Mouse (Mus musculus): ENCODE measurements at regions not wholly inside any gene's neighbourhood (a gene's known extent, or its start where the extent isn't known, plus 50 kb on each side); places are given as distances from the start of the nearest gene placed in this dataset.

DNA sequence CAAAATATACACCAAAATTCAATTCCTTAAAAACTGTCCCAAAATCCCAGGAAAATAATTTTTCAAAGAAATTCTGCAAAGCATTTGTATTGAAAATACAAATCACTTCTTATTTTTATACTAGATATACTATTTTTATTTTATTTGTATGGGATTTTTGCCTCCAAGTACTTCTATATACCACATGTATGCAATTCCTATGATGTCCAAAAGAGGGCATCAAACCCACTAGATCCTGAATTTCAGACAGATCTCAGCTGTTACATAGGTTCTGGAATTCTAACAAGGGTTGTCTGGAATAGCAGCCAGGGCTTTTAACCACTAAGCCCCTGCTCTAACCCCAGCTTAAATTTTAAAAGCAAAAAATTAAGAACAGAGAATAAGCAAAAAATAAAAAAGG is 185.2 kb upstream of the Dgkb start:
- H3K4me1 ChIP-seq (ENCODE audit: control insufficient read depth, insufficient read depth, low read length), result no peaks in the 10 kb centered on the region
- no peak for ATAC-seq (replicated peaks; ENCODE audit: insufficient number of reproducible peaks, low FRiP score, low TSS enrichment, low read depth)
- H3K4me2 ChIP-seq (ENCODE audit: low read depth, low read length), result no peak overlapping the region
- H3K36me3 ChIP-seq (replicated peaks; ENCODE audit: control insufficient read depth, insufficient read depth, low read depth, low read length), result no peaks in the 10 kb centered on the region
- H3K9me3 ChIP-seq (replicated peaks; ENCODE audit: control insufficient read depth, low read length), result no peaks in the 10 kb centered on the region
- H3K4me3 ChIP-seq (ENCODE audit: low read depth, low read length), result no peak overlapping the region
- H3K27me3 ChIP-seq (ENCODE audit: control insufficient read depth, insufficient read depth, low read length), result no peaks in the 10 kb centered on the region
- no peak overlapping the region for H3K9ac ChIP-seq (replicated peaks; ENCODE audit: low read length)
- peak; percentile 27 for DNase-seq (ENCODE audit: low spot score)
- no peak overlapping the region for H3K27ac ChIP-seq (replicated peaks; ENCODE audit: low read depth, low read length)

DNA sequence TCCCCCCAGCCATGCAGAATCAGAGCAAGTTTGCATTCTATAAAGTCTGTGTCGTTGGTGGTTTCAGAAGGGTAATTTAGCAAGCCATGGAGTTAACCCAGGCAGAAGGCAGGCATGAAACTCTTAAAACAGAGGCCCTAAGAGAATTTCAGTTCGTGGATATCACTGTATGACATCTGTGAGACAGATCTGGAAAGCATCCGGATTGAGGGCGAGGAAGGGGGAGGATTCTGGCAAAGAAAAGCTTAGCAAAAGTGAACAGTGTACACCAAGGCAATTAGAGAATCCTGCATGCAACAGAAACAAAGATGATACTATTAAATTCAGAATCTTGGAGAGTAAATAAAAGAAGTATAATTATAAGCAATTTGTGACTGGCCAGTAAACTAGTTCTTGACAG is 184.2 kb upstream of the Dgkb start:
- Histone ChIP-seq H3K27ac (replicated peaks; ENCODE audit: low read depth, low read length) (no peak overlapping the region), H3K4me3 (ENCODE audit: low read depth, low read length) (no peak overlapping the region), H3K4me2 (ENCODE audit: low read depth, low read length) (no peak overlapping the region), H3K9me3 (replicated peaks; ENCODE audit: control insufficient read depth, low read length) (no peaks in the 10 kb centered on the region), H3K4me1 (ENCODE audit: control insufficient read depth, insufficient read depth, low read length) (no peaks in the 10 kb centered on the region), H3K9ac (replicated peaks; ENCODE audit: low read length) (no peak overlapping the region), H3K36me3 (replicated peaks; ENCODE audit: control insufficient read depth, insufficient read depth, low read depth, low read length) (no peaks in the 10 kb centered on the region), H3K27me3 (ENCODE audit: control insufficient read depth, insufficient read depth, low read length) (no peaks in the 10 kb centered on the region)
- WGBS, result 72% methylated on average over 4 of the region's 4 CpGs
- ATAC-seq (replicated peaks; ENCODE audit: insufficient number of reproducible peaks, low FRiP score, low TSS enrichment, low read depth), result no peak
- DNase-seq (ENCODE audit: low spot score), result no peak

DNA sequence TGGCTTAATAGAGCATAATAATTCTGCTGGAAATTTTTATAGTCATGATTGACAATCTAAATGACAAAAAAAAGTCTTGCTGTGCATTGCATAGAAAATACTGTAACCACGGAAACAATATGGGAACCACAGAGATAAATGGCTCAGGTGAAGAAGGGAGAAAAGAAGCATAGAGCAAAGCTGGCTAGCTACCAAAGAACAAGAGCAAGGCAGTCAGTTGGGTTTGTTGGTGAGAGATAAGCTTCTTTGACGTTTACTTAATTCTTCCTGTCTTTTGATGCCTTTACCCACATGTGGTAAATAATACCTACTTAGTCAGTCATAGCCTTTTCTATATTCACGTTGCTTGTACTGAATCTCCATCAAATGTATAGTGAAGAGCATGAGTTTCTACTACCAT is 171.3 kb upstream of the Dgkb start:
- no peaks in the 10 kb centered on the region for H3K27me3 ChIP-seq (ENCODE audit: control insufficient read depth, insufficient read depth, low read length)
- H3K9ac ChIP-seq (replicated peaks; ENCODE audit: low read length), result no peak overlapping the region
- H3K4me1 ChIP-seq (ENCODE audit: control insufficient read depth, insufficient read depth, low read length), result no peaks in the 10 kb centered on the region
- WGBS, result 78% methylated on average over 3 of the region's 3 CpGs
- DNase-seq (ENCODE audit: low spot score) (no peak), ATAC-seq (replicated peaks; ENCODE audit: insufficient number of reproducible peaks, low FRiP score, low TSS enrichment, low read depth) (no peak)
- H3K27ac ChIP-seq (replicated peaks; ENCODE audit: low read depth, low read length), result no peak overlapping the region
- H3K4me2 ChIP-seq (ENCODE audit: low read depth, low read length), result no peak overlapping the region
- no peaks in the 10 kb centered on the region for H3K9me3 ChIP-seq (replicated peaks; ENCODE audit: control insufficient read depth, low read length)
- H3K4me3 ChIP-seq (ENCODE audit: low read depth, low read length), result no peak overlapping the region
- no peaks in the 10 kb centered on the region for H3K36me3 ChIP-seq (replicated peaks; ENCODE audit: control insufficient read depth, insufficient read depth, low read depth, low read length)

DNA sequence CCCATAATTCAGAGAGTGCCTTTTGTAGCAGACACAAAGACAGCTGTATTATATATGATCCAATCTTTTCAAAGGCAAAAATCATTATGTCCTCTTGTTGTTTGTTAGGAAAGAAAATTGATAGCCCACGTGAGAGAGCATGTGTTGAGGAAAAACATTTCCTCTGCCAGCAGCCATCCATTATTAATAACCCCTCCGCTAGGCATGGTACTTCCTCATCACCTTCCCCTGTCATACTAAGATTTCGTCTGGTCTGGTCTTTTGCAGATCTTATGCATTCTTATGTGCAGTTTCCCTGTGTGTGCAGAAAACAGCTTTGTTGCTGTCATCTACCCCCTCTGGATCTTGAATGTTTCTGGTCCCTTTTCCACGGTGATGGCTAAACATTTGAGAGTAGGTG is 164.2 kb upstream of the Dgkb start:
- H3K4me2 ChIP-seq (ENCODE audit: low read depth, low read length), result no peak overlapping the region
- no peaks in the 10 kb centered on the region for H3K4me1 ChIP-seq (ENCODE audit: control insufficient read depth, insufficient read depth, low read length)
- 65% methylated on average over 4 of the region's 4 CpGs for WGBS
- H3K27ac ChIP-seq (replicated peaks; ENCODE audit: low read depth, low read length), result no peak overlapping the region
- ATAC-seq (replicated peaks; ENCODE audit: insufficient number of reproducible peaks, low FRiP score, low TSS enrichment, low read depth) (no peak), DNase-seq (ENCODE audit: low spot score) (no peak)
- H3K27me3 ChIP-seq (ENCODE audit: control insufficient read depth, insufficient read depth, low read length), result no peaks in the 10 kb centered on the region
- no peaks in the 10 kb centered on the region for H3K36me3 ChIP-seq (replicated peaks; ENCODE audit: control insufficient read depth, insufficient read depth, low read depth, low read length)
- no peaks in the 10 kb centered on the region for H3K9me3 ChIP-seq (replicated peaks; ENCODE audit: control insufficient read depth, low read length)
- H3K9ac ChIP-seq (replicated peaks; ENCODE audit: low read length), result no peak overlapping the region
- H3K4me3 ChIP-seq (ENCODE audit: low read depth, low read length), result no peak overlapping the region

DNA sequence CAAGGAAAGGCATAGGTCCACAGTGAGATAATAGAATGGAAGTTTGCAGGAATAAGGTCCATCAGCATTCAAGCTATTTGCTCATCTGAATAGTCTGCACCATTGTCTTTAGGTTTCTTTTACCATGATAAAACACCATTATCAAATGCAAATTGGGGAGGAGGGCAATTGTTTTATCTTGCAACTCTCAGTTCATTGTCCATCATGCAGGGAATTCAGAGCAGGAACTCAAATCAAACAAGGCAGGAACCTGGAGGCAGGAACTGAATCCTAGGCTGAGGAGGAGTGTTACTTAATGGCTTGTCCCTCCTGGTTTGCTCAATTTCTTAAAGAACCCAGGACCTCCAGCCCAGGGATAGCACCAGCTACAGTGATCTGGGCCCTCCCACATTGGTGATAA is 163.3 kb upstream of the Dgkb start:
- no peaks in the 10 kb centered on the region for H3K36me3 ChIP-seq (replicated peaks; ENCODE audit: control insufficient read depth, insufficient read depth, low read depth, low read length)
- no peak overlapping the region for H3K27ac ChIP-seq (replicated peaks; ENCODE audit: low read depth, low read length)
- no peak overlapping the region for H3K4me2 ChIP-seq (ENCODE audit: low read depth, low read length)
- H3K9me3 ChIP-seq (replicated peaks; ENCODE audit: control insufficient read depth, low read length), result no peaks in the 10 kb centered on the region
- H3K27me3 ChIP-seq (ENCODE audit: control insufficient read depth, insufficient read depth, low read length), result no peaks in the 10 kb centered on the region
- H3K4me3 ChIP-seq (ENCODE audit: low read depth, low read length), result no peak overlapping the region
- H3K4me1 ChIP-seq (ENCODE audit: control insufficient read depth, insufficient read depth, low read length), result no peaks in the 10 kb centered on the region
- no peak for ATAC-seq (replicated peaks; ENCODE audit: insufficient number of reproducible peaks, low FRiP score, low TSS enrichment, low read depth)
- no peak overlapping the region for H3K9ac ChIP-seq (replicated peaks; ENCODE audit: low read length)
- DNase-seq (ENCODE audit: low spot score), result no peak

GRCm38 (mm10) chr12:37660016-37660415 is 157.5 kb upstream of the Dgkb start:
- no peak overlapping the region for H3K4me2 ChIP-seq (ENCODE audit: low read depth, low read length)
- H3K9ac ChIP-seq (replicated peaks; ENCODE audit: low read length), result no peak overlapping the region
- no peak overlapping the region for H3K4me3 ChIP-seq (ENCODE audit: low read depth, low read length)
- WGBS, result 85% methylated on average over 1 of the region's 1 CpGs
- no peaks in the 10 kb centered on the region for H3K27me3 ChIP-seq (ENCODE audit: control insufficient read depth, insufficient read depth, low read length)
- DNase-seq (ENCODE audit: low spot score) (no peak), ATAC-seq (replicated peaks; ENCODE audit: insufficient number of reproducible peaks, low FRiP score, low TSS enrichment, low read depth) (no peak)
- no peaks in the 10 kb centered on the region for H3K9me3 ChIP-seq (replicated peaks; ENCODE audit: control insufficient read depth, low read length)
- H3K27ac ChIP-seq (replicated peaks; ENCODE audit: low read depth, low read length), result no peak overlapping the region
- no peaks in the 10 kb centered on the region for H3K4me1 ChIP-seq (ENCODE audit: control insufficient read depth, insufficient read depth, low read length)
- no peaks in the 10 kb centered on the region for H3K36me3 ChIP-seq (replicated peaks; ENCODE audit: control insufficient read depth, insufficient read depth, low read depth, low read length)

GRCm38 (mm10) chr12:37682455-37683110 is 134.9 kb upstream of the Dgkb start:
- Histone ChIP-seq H3K9ac (replicated peaks; ENCODE audit: low read length) (no peak overlapping the region), H3K36me3 (replicated peaks; ENCODE audit: control insufficient read depth, insufficient read depth, low read depth, low read length) (no peaks in the 10 kb centered on the region), H3K27ac (replicated peaks; ENCODE audit: low read depth, low read length) (no peak overlapping the region), H3K4me1 (ENCODE audit: control insufficient read depth, insufficient read depth, low read length) (no peaks in the 10 kb centered on the region), H3K4me3 (ENCODE audit: low read depth, low read length) (no peak overlapping the region), H3K9me3 (replicated peaks; ENCODE audit: control insufficient read depth, low read length) (no peaks in the 10 kb centered on the region), H3K4me2 (ENCODE audit: low read depth, low read length) (no peak overlapping the region), H3K27me3 (ENCODE audit: control insufficient read depth, insufficient read depth, low read length) (no peaks in the 10 kb centered on the region)
- ATAC-seq (replicated peaks; ENCODE audit: insufficient number of reproducible peaks, low FRiP score, low TSS enrichment, low read depth) (no peak), DNase-seq (ENCODE audit: low spot score) (no peak)

DNA sequence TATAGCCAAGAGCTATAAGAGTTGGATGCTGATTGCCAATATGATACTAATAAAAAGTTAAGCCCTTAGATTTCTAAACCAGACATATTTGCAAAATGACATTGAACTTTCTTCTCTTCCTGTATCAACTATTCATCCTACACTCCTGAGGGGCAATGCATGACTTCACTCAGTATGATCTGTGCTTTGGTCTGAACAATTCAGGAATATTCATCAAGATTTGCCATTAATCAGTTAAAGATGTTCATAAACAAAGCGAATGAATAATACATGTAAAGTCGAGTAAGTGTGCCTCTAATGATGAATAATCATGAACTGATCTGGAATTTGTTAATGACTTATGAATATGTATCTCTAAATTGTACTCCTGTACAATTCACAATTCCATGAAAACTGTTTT is 124.9 kb upstream of the Dgkb start:
- Histone ChIP-seq H3K27me3 (ENCODE audit: control insufficient read depth, insufficient read depth, low read length) (no peaks in the 10 kb centered on the region), H3K36me3 (replicated peaks; ENCODE audit: control insufficient read depth, insufficient read depth, low read depth, low read length) (no peaks in the 10 kb centered on the region), H3K4me3 (ENCODE audit: low read depth, low read length) (no peak overlapping the region), H3K27ac (replicated peaks; ENCODE audit: low read depth, low read length) (no peak overlapping the region), H3K4me2 (ENCODE audit: low read depth, low read length) (no peak overlapping the region), H3K9me3 (replicated peaks; ENCODE audit: control insufficient read depth, low read length) (no peaks in the 10 kb centered on the region), H3K4me1 (ENCODE audit: control insufficient read depth, insufficient read depth, low read length) (no peaks in the 10 kb centered on the region), H3K9ac (replicated peaks; ENCODE audit: low read length) (no peak overlapping the region)
- ATAC-seq (replicated peaks; ENCODE audit: insufficient number of reproducible peaks, low FRiP score, low TSS enrichment, low read depth) (no peak), DNase-seq (ENCODE audit: low spot score) (no peak)
- WGBS, result 75% methylated on average over 2 of the region's 2 CpGs

All from embryonic facial prominence, embryonic 11.5 days (tissue).